Mouse (Mus musculus) lung, postnatal 0 days (tissue): Measurements from ENCODE around the gene Gpr152.

Source experiments
- CTCF ChIP-seq: IDR thresholded peaks from 2 replicates; pipeline ENCODE4 v1.5.1; 2016; ENCODE audit warnings: antibody characterized with exemption, mild to moderate bottlenecking
- EP300 ChIP-seq: IDR thresholded peaks from 2 replicates; pipeline ENCODE4 v1.6.1; 2016; ENCODE audit warnings: antibody characterized with exemption, mild to moderate bottlenecking, control low read depth

- TF ChIP-seq CTCF (no peak), EP300 (no peak)
These were observed 32.1 kb downstream of the Gpr152 start for GRCm38 (mm10) chr19:4171393-4172290.
